Mouse (Mus musculus): Measurements from ENCODE around the gene Anks1b. TPM values are rescaled to one million over a fixed set of nuclear protein-coding genes. Genes with fewer than 3 reads are reported as not detected.

Gene Anks1b
- polyA plus RNA-seq, 1 experiment from 2014 or later: 3.7 TPM

GRCm38 (mm10) chr10:90770403-90770955 lies 897.2 kb downstream of the Anks1b start:
- Histone ChIP-seq H3K9me3 (ENCODE audit: control insufficient read depth, low read length) (no peaks in the 10 kb centered on the region), H3K4me2 (no peak overlapping the region), H3K4me1 (ENCODE audit: control insufficient read depth, insufficient read depth, low read length) (peaks cover 3% of the 10 kb centered on the region), H3K9ac (ENCODE audit: low read length) (no peak overlapping the region), H3K27ac (ENCODE audit: low read depth, low read length) (no peak overlapping the region), H3K27me3 (ENCODE audit: control insufficient read depth, insufficient read depth, low read length) (no peaks in the 10 kb centered on the region), H3K4me3 (ENCODE audit: low read depth, low read length) (no peak overlapping the region), H3K36me3 (ENCODE audit: control insufficient read depth, insufficient read depth, low read length) (no peaks in the 10 kb centered on the region)
- WGBS: 36% methylated on average over 11 of the region's 11 CpGs
- no peak for DNase-seq (ENCODE audit: low spot score, missing footprints)
- ATAC-seq (ENCODE audit: low FRiP score): 0 out of 2 replicates have a peak, but pooled peaks have one; percentile 24

- ATAC-seq (ENCODE audit: low FRiP score) (no peak), DNase-seq (ENCODE audit: low spot score, missing footprints) (no peak)
- H3K9me3 ChIP-seq (ENCODE audit: control insufficient read depth, low read length): no peaks in the 10 kb centered on the region
- H3K4me1 ChIP-seq (ENCODE audit: control insufficient read depth, insufficient read depth, low read length): peaks cover 3% of the 10 kb centered on the region
- no peak overlapping the region for H3K4me3 ChIP-seq (ENCODE audit: low read depth, low read length)
- no peak overlapping the region for H3K27ac ChIP-seq (ENCODE audit: low read depth, low read length)
- no peaks in the 10 kb centered on the region for H3K27me3 ChIP-seq (ENCODE audit: control insufficient read depth, insufficient read depth, low read length)
- peak overlapping the region; percentile 33; the same call in 1 of the 2 replicates for H3K4me2 ChIP-seq
- H3K9ac ChIP-seq (ENCODE audit: low read length): no peak overlapping the region
- WGBS: 53% methylated on average over 7 of the region's 7 CpGs
- H3K36me3 ChIP-seq (ENCODE audit: control insufficient read depth, insufficient read depth, low read length): no peaks in the 10 kb centered on the region
Observed at GRCm38 (mm10) chr10:90771046-90771445, 897.7 kb downstream of the Anks1b start.

- no peaks in the 10 kb centered on the region for H3K9me3 ChIP-seq (ENCODE audit: control insufficient read depth, low read length)
- WGBS: 9% methylated on average over 15 of the region's 15 CpGs
- H3K4me3 ChIP-seq (ENCODE audit: low read depth, low read length): no peak overlapping the region
- H3K9ac ChIP-seq (ENCODE audit: low read length): no peak overlapping the region
- ATAC-seq (ENCODE audit: low FRiP score): peak; percentile 71
- peaks cover 3% of the 10 kb centered on the region for H3K4me1 ChIP-seq (ENCODE audit: control insufficient read depth, insufficient read depth, low read length)
- peak overlapping the region; percentile 33 for H3K4me2 ChIP-seq
- H3K36me3 ChIP-seq (ENCODE audit: control insufficient read depth, insufficient read depth, low read length): no peaks in the 10 kb centered on the region
- DNase-seq (ENCODE audit: low spot score, missing footprints): peak; percentile 88
- H3K27ac ChIP-seq (ENCODE audit: low read depth, low read length): no peak overlapping the region
- H3K27me3 ChIP-seq (ENCODE audit: control insufficient read depth, insufficient read depth, low read length): no peaks in the 10 kb centered on the region
Observed at GRCm38 (mm10) chr10:90771471-90772226, 898.3 kb downstream of the Anks1b start.

- ATAC-seq (ENCODE audit: low FRiP score): no peak
- Histone ChIP-seq H3K27ac (ENCODE audit: low read depth, low read length) (no peak overlapping the region), H3K4me1 (ENCODE audit: control insufficient read depth, insufficient read depth, low read length) (no peaks in the 10 kb centered on the region), H3K9me3 (ENCODE audit: control insufficient read depth, low read length) (no peaks in the 10 kb centered on the region), H3K4me2 (no peak overlapping the region), H3K36me3 (ENCODE audit: control insufficient read depth, insufficient read depth, low read length) (no peaks in the 10 kb centered on the region), H3K9ac (ENCODE audit: low read length) (no peak overlapping the region), H3K4me3 (ENCODE audit: low read depth, low read length) (no peak overlapping the region), H3K27me3 (ENCODE audit: control insufficient read depth, insufficient read depth, low read length) (no peaks in the 10 kb centered on the region)
- 55% methylated on average over 13 of the region's 13 CpGs for WGBS
- no peak for DNase-seq (ENCODE audit: low spot score, missing footprints)
Observed at GRCm38 (mm10) chr10:90779561-90780400, 906.5 kb downstream of the Anks1b start.

GRCm38 (mm10) chr10:90784981-90785650 lies 911.8 kb downstream of the Anks1b start:
- Histone ChIP-seq H3K4me3 (ENCODE audit: low read depth, low read length) (no peak overlapping the region), H3K9me3 (ENCODE audit: control insufficient read depth, low read length) (no peaks in the 10 kb centered on the region), H3K4me2 (no peak overlapping the region), H3K36me3 (ENCODE audit: control insufficient read depth, insufficient read depth, low read length) (no peaks in the 10 kb centered on the region), H3K27ac (ENCODE audit: low read depth, low read length) (no peak overlapping the region), H3K27me3 (ENCODE audit: control insufficient read depth, insufficient read depth, low read length) (no peaks in the 10 kb centered on the region), H3K4me1 (ENCODE audit: control insufficient read depth, insufficient read depth, low read length) (no peaks in the 10 kb centered on the region), H3K9ac (ENCODE audit: low read length) (no peak overlapping the region)
- DNase-seq (ENCODE audit: low spot score, missing footprints) (no peak), ATAC-seq (ENCODE audit: low FRiP score) (no peak)
- WGBS: 62% methylated on average over 4 of the region's 4 CpGs

GRCm38 (mm10) chr10:90785680-90786079 lies 912.4 kb downstream of the Anks1b start:
- Histone ChIP-seq H3K4me1 (ENCODE audit: control insufficient read depth, insufficient read depth, low read length) (no peaks in the 10 kb centered on the region), H3K4me2 (no peak overlapping the region), H3K36me3 (ENCODE audit: control insufficient read depth, insufficient read depth, low read length) (no peaks in the 10 kb centered on the region), H3K27ac (ENCODE audit: low read depth, low read length) (no peak overlapping the region), H3K27me3 (ENCODE audit: control insufficient read depth, insufficient read depth, low read length) (no peaks in the 10 kb centered on the region), H3K9me3 (ENCODE audit: control insufficient read depth, low read length) (no peaks in the 10 kb centered on the region), H3K4me3 (ENCODE audit: low read depth, low read length) (no peak overlapping the region), H3K9ac (ENCODE audit: low read length) (no peak overlapping the region)
- WGBS: 92% methylated on average over 8 of the region's 8 CpGs
- ATAC-seq (ENCODE audit: low FRiP score): no peak
- DNase-seq (ENCODE audit: low spot score, missing footprints): no peak

GRCm38 (mm10) chr10:90803112-90803511 lies 929.8 kb downstream of the Anks1b start:
- Histone ChIP-seq H3K9me3 (ENCODE audit: control insufficient read depth, low read length) (no peaks in the 10 kb centered on the region), H3K9ac (ENCODE audit: low read length) (no peak overlapping the region), H3K27me3 (ENCODE audit: control insufficient read depth, insufficient read depth, low read length) (no peaks in the 10 kb centered on the region), H3K4me2 (no peak overlapping the region), H3K4me3 (ENCODE audit: low read depth, low read length) (no peak overlapping the region), H3K27ac (ENCODE audit: low read depth, low read length) (no peak overlapping the region), H3K4me1 (ENCODE audit: control insufficient read depth, insufficient read depth, low read length) (no peaks in the 10 kb centered on the region), H3K36me3 (ENCODE audit: control insufficient read depth, insufficient read depth, low read length) (no peaks in the 10 kb centered on the region)
- DNase-seq (ENCODE audit: low spot score, missing footprints): no peak
- ATAC-seq (ENCODE audit: low FRiP score): no peak
- WGBS: 58% methylated on average over 6 of the region's 6 CpGs

- WGBS: 4% methylated on average over 4 of the region's 4 CpGs
- Histone ChIP-seq H3K9me3 (ENCODE audit: control insufficient read depth, low read length) (no peaks in the 10 kb centered on the region), H3K9ac (ENCODE audit: low read length) (no peak overlapping the region), H3K36me3 (ENCODE audit: control insufficient read depth, insufficient read depth, low read length) (no peaks in the 10 kb centered on the region), H3K4me2 (no peak overlapping the region), H3K27me3 (ENCODE audit: control insufficient read depth, insufficient read depth, low read length) (no peaks in the 10 kb centered on the region), H3K4me3 (ENCODE audit: low read depth, low read length) (no peak overlapping the region), H3K27ac (ENCODE audit: low read depth, low read length) (no peak overlapping the region), H3K4me1 (ENCODE audit: control insufficient read depth, insufficient read depth, low read length) (no peaks in the 10 kb centered on the region)
- DNase-seq (ENCODE audit: low spot score, missing footprints) (no peak), ATAC-seq (ENCODE audit: low FRiP score) (no peak)
Observed at GRCm38 (mm10) chr10:90804602-90805095, 931.3 kb downstream of the Anks1b start.

All from midbrain, embryonic 11.5 days (tissue).